In genomic region chr3:104520471-104520870, GRCm38 (mm10) we compare ENCODE assay signal across 23 mouse cellular contexts.
"Had no signal": no experiment of that assay in that cellular context is flagged by ENCODE, and none has a peak within 500 bp of the region (broad histone marks: within the 10 kb centered on the region; RNA-seq: fewer than 3 reads in every experiment).

No protein-coding gene starts in this region.

- H3K4me1 ChIP-seq: hindbrain, embryonic 15.5 days; limb, embryonic 13.5 days; limb, embryonic 15.5 days; liver, embryonic 12.5 days had no signal

- H3K9me3 ChIP-seq: hindbrain, embryonic 13.5 days; hindbrain, embryonic 15.5 days; kidney, embryonic 15.5 days; limb, embryonic 13.5 days; limb, embryonic 15.5 days; liver, embryonic 12.5 days had no signal

- H3K36me3 ChIP-seq: hindbrain, embryonic 13.5 days; hindbrain, embryonic 15.5 days; kidney, embryonic 15.5 days; limb, embryonic 13.5 days; limb, embryonic 15.5 days; liver, embryonic 12.5 days had no signal

- H3K27ac ChIP-seq: hindbrain, embryonic 13.5 days; hindbrain, embryonic 15.5 days; kidney, embryonic 15.5 days; kidney, postnatal 0 days; limb, embryonic 13.5 days; limb, embryonic 15.5 days; liver, embryonic 12.5 days; liver, embryonic 14.5 days had no signal

- H3K27me3 ChIP-seq: hindbrain, embryonic 13.5 days; hindbrain, embryonic 15.5 days; kidney, embryonic 15.5 days; limb, embryonic 13.5 days; limb, embryonic 15.5 days; liver, embryonic 12.5 days had no signal

- H3K9ac ChIP-seq: hindbrain, embryonic 13.5 days; hindbrain, embryonic 15.5 days; kidney, embryonic 15.5 days; limb, embryonic 13.5 days; limb, embryonic 15.5 days; liver, embryonic 12.5 days; liver, embryonic 14.5 days had no signal

- H3K4me3 ChIP-seq: hindbrain, embryonic 13.5 days; hindbrain, embryonic 15.5 days; kidney, embryonic 15.5 days; limb, embryonic 13.5 days; limb, embryonic 15.5 days; liver, embryonic 12.5 days had no signal

- H3K4me2 ChIP-seq: heart, embryonic 11.5 days; hindbrain, embryonic 13.5 days; hindbrain, embryonic 15.5 days; kidney, embryonic 15.5 days; limb, embryonic 13.5 days; limb, embryonic 15.5 days; liver, embryonic 12.5 days had no signal

- DNase-seq: gastrocnemius, postnatal 14 days; gastrocnemius, postnatal 36 days; heart, adult 18-20 months; heart, postnatal 10 days; heart, postnatal 36 days; kidney, adult 11 months; kidney, adult 2 months; kidney, adult 9 months; kidney, postnatal 14 days; kidney, postnatal 36 days; layer of hippocampus, adult 9-11 months; layer of hippocampus, postnatal 36 days; left cerebral cortex, postnatal 4 days had no signal

- ATAC-seq: intestine, embryonic 16.5 days; liver, embryonic 12.5 days had no signal
